Mouse (Mus musculus): ENCODE measurements around the gene Ablim2. TPM values are rescaled to one million over a fixed set of nuclear protein-coding genes. Genes with fewer than 3 reads are reported as not detected.

Gene Ablim2
- polyA plus RNA-seq, 1 experiment from 2014 or later = 1.7 TPM

DNA sequence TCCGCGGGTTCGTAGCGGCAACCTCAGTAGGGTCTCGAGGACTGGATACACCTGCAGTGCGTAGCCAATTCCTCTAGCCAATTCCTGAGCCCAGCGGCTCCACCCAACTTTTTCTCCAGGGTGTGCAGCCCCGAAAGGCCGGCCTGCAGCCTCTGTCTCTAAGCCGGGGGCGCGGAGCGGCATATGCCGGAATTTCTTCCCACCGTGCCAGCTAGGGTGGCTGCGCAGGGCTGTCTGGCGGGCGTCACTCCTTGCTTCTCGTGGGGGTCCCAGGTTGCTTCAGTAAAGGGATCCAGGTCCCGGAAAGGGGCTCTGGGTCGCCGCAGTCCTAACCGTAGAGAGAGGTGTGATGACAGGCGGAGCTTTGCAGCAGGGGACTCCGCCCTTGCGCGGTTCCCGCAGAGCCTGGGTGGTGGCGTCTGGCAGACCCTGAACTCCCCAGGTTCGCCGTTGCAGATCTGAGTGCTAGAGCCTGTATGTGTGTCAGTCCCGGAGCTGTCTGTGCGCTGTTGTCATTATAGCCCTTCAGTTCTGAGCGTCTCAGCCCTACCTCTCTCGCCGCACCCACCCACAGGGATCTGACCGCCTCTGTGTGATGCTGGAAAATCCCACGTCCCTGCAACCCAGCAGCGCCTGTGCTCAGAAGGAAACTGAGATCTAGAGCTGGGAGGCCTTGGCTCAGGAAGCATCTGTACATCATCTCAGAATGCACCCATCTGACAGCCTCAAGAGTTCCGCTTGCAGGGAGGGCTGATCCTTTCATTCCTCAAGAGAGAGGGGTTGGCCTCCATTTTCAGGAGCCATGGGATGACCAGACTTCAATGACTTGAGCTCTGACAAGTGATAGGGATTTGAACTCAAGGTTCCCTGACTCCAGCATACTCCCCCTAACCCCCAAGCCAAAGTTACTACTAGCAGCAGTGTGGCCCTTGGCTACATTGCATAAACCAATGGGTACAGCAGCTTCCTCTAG lies 687 bp downstream of the Ablim2 start:
- peaks cover 27% of the 10 kb centered on the region for H3K4me1 ChIP-seq
- H3K27ac ChIP-seq = peak overlapping the region; percentile 31; the same call in 1 of the 2 replicates
- DNase-seq (ENCODE audit: low spot score) = no peak
- H3K36me3 ChIP-seq = no peaks in the 10 kb centered on the region
- H3K4me3 ChIP-seq = peak overlapping the region; percentile 65
- no peaks in the 10 kb centered on the region for H3K9me3 ChIP-seq
- WGBS = 2% methylated on average over 40 of the region's 40 CpGs
- peaks cover 83% of the 10 kb centered on the region for H3K27me3 ChIP-seq (ENCODE audit: insufficient read depth, poor library complexity, severe bottlenecking)

DNA sequence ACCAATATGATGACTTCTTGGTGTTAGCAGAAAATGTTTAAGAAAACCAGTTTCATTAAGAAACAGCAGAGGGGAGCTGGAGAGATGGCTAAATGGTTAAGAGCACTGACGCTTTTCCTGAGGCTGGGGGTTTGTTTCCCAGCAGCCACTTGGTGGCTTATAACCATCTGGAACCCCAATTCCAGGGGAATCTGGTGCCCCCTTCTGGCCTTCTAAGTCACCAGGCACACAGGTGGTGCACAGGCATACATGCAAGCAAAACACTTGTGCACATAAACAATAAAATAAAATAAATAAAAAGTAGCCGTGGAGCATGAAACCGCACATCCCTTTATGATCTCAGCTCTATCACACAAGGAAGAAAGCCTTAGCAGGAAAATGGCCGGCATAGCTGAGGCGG lies 3.6 kb downstream of the Ablim2 start:
- 67% methylated on average over 5 of the region's 5 CpGs for WGBS
- Histone ChIP-seq H3K27me3 (ENCODE audit: insufficient read depth, poor library complexity, severe bottlenecking) (peaks cover 76% of the 10 kb centered on the region), H3K36me3 (no peaks in the 10 kb centered on the region), H3K4me1 (peaks cover 39% of the 10 kb centered on the region), H3K27ac (no peak overlapping the region), H3K4me3 (no peak overlapping the region), H3K9me3 (no peaks in the 10 kb centered on the region)
- no peak for DNase-seq (ENCODE audit: low spot score)

DNA sequence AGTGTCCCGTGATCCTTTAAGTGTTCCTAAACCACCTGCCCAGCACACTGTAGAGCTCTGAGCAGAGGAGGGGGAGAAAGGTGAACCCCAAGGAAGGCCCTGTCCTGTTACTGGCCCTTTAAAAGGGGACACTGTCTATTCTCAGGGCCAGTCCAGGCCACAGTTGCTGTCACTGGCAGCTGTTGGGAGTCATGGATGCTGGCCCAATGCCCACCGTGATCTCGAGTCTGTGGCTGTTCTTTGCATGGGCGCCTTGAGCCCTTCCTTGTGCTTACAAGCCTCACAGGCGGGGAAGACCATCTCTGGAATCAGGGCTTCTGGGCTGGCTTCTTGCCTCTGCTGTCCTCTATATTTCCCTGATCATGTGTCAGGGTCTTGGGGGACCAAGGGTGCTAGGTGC lies 4.7 kb downstream of the Ablim2 start:
- no peak overlapping the region for H3K4me3 ChIP-seq

DNA sequence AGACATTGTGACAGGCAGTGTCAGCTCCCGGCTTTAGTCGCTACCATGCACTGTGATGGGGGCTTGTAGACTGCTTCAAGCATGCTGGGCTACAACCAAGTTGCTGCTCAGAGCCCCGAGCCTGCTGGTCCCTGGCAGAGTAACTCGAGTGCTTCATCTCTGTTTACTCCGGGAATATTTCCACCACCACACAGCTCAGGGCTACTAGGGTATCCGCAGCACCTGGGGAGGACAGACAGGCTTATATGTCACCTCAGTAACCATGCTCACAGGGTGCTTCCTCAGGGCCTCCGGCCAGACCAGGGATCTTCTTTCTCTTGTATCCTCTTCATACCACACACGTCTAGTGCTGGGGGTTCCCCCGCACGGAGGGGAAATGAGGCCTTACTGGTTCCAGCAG lies 5.2 kb downstream of the Ablim2 start:
- WGBS = 74% methylated on average over 10 of the region's 10 CpGs
- no peak overlapping the region for H3K4me3 ChIP-seq
- no peak overlapping the region for H3K27ac ChIP-seq

More for the DNA sequence above, 4.7 kb downstream of the Ablim2 start:
- H3K9me3 ChIP-seq = no peaks in the 10 kb centered on the region
- H3K27ac ChIP-seq = no peak overlapping the region
- 73% methylated on average over 5 of the region's 5 CpGs for WGBS
- peaks cover 43% of the 10 kb centered on the region for H3K4me1 ChIP-seq
- no peaks in the 10 kb centered on the region for H3K36me3 ChIP-seq
- DNase-seq (ENCODE audit: low spot score) = no peak
- H3K27me3 ChIP-seq (ENCODE audit: insufficient read depth, poor library complexity, severe bottlenecking) = peaks cover 66% of the 10 kb centered on the region

DNA sequence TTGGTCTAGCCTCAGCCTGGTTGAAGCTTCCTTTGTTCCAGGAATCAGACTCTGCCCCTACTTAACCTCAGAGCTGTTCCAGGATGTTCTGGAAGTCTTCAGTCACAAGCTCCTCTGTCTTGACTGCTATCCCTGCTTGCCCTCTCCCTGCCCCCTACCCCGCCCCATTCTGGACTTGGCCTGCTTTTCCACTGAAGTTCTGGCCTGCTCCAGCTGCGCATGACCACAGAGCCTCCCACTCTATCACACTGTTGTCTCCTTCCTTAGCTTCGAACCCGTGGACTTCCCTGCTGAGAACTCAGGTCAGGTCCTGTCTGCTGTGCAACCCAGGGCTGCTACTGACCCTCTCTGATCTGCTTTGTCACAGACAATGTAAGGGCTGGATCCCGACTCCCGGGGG lies 8.2 kb downstream of the Ablim2 start:
- Histone ChIP-seq H3K4me3 (no peak overlapping the region), H3K36me3 (no peaks in the 10 kb centered on the region), H3K9me3 (no peaks in the 10 kb centered on the region), H3K27me3 (ENCODE audit: insufficient read depth, poor library complexity, severe bottlenecking) (peaks cover 36% of the 10 kb centered on the region), H3K4me1 (peaks cover 53% of the 10 kb centered on the region), H3K27ac (no peak overlapping the region)
- WGBS = 75% methylated on average over 6 of the region's 6 CpGs
- DNase-seq (ENCODE audit: low spot score) = no peak

More for the DNA sequence above, 5.2 kb downstream of the Ablim2 start:
- no peaks in the 10 kb centered on the region for H3K36me3 ChIP-seq
- peaks cover 66% of the 10 kb centered on the region for H3K27me3 ChIP-seq (ENCODE audit: insufficient read depth, poor library complexity, severe bottlenecking)
- no peaks in the 10 kb centered on the region for H3K9me3 ChIP-seq
- H3K4me1 ChIP-seq = peaks cover 44% of the 10 kb centered on the region
- no peak for DNase-seq (ENCODE audit: low spot score)

DNA sequence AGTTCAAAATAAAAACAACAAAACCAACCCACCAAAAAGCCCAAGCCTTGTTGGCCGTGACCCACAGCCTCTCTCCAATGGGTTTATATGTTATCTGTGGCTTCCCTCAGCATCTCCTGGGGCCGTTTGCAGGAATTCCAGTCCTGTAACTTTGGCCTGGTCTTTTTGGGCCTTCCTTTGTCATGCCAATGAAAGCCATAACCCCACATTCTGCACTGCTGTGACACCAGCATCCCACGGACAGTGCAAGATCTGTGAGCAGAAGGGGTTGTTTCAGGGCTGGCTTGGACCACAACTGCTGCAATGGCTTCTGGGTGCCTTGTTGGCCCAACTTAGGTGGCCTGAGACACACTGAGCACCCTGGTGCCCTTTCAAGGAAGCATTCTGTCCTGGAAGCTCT lies 10.8 kb downstream of the Ablim2 start:
- Histone ChIP-seq H3K27ac (no peak overlapping the region; the same call in 1 of the 2 replicates), H3K4me3 (no peak overlapping the region)
- 63% methylated on average over 3 of the region's 3 CpGs for WGBS

DNA sequence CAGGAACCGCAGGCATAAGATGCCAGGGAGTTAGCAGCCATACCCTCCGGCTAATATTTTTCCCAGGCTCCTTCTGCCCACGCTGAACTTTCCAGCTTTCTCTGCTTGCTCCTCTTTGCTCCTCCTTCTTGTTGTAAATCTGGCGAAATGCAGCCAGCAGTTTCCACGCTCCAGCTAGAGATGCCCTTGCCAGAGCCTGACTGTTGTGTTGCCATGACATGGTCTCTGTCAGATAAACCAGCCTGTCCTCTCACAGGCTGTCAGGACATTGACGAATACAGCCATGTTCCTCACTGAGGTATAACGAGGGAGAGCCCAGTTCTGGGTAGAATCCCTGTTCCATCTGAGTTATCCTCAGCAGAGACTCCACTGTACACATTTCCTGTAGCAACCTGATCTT lies 11.3 kb downstream of the Ablim2 start:
- peaks cover 72% of the 10 kb centered on the region for H3K4me1 ChIP-seq
- H3K36me3 ChIP-seq = no peaks in the 10 kb centered on the region

More for the DNA sequence above, 10.8 kb downstream of the Ablim2 start:
- DNase-seq (ENCODE audit: low spot score) = no peak
- no peaks in the 10 kb centered on the region for H3K9me3 ChIP-seq
- H3K36me3 ChIP-seq = no peaks in the 10 kb centered on the region
- H3K27me3 ChIP-seq (ENCODE audit: insufficient read depth, poor library complexity, severe bottlenecking) = peaks cover 21% of the 10 kb centered on the region
- peaks cover 67% of the 10 kb centered on the region for H3K4me1 ChIP-seq

DNA sequence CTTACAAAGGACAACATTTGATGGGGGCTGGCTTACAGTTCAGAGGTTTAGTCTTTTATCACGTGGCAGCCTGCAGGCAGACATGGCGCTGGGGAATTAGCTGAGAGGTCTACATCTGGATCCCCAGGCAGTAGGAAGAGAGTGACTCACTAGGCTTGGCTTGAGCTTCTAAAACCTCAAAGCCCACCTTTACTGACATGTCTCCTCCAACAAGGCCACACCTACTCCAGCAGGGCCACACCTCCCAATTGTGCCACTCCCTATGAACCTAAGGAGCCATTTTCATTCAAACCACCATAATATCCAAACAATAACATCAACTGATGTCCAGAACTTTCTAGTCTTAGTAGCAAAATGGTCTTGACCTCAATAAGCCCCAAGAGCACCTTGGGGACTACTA lies 12.6 kb downstream of the Ablim2 start:
- no peak overlapping the region for H3K27ac ChIP-seq
- no peaks in the 10 kb centered on the region for H3K36me3 ChIP-seq
- no peak overlapping the region for H3K4me3 ChIP-seq
- peaks cover 71% of the 10 kb centered on the region for H3K4me1 ChIP-seq
- DNase-seq (ENCODE audit: low spot score) = no peak
- H3K27me3 ChIP-seq (ENCODE audit: insufficient read depth, poor library complexity, severe bottlenecking) = peaks cover 12% of the 10 kb centered on the region
- 90% methylated on average over 2 of the region's 2 CpGs for WGBS
- H3K9me3 ChIP-seq = no peaks in the 10 kb centered on the region

More for the DNA sequence above, 11.3 kb downstream of the Ablim2 start:
- Histone ChIP-seq H3K27ac (no peak overlapping the region; the same call in 1 of the 2 replicates), H3K9me3 (no peaks in the 10 kb centered on the region), H3K4me3 (no peak overlapping the region), H3K27me3 (ENCODE audit: insufficient read depth, poor library complexity, severe bottlenecking) (peaks cover 17% of the 10 kb centered on the region)
- WGBS = 80% methylated on average over 7 of the region's 7 CpGs
- DNase-seq (ENCODE audit: low spot score) = no peak

DNA sequence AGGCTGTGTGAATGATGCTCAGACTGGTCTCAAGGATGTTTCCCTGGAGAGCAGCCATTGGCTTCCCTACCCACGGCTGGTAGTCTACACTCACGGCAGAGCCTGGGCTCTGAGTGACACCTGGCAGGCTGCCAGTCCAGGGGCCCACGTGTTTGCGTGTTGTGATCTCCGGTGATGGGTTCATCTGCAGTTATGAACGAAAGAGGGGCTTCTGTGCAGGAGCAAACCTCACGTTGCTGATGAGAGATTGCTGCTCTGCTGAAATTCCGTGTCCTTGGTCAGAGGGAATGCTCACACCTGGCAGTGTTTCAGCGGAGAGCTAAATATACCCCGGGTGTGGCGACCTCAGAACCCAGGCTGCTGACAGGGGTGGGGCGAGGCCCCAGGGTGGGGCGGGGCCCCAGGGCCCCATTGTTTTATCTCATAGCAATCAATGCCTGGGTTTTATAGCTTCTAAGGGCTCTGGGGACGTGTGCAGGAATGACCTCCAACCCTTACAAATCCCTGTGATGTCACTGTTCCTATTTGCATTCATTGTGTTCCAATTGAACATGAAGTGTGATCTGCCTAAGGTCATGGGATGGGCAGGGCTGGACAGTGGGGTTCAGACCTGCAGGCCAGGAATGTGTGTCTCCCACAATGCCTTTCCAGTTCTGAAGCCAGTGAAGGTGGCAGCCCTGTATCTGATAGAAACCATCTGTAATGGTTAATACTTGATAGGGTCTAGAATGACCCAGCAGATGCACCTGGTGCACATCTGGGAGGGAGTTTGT lies 13.4 kb downstream of the Ablim2 start:
- no peak for DNase-seq (ENCODE audit: low spot score)
- Histone ChIP-seq H3K27me3 (ENCODE audit: insufficient read depth, poor library complexity, severe bottlenecking) (peaks cover 13% of the 10 kb centered on the region), H3K4me1 (peaks cover 62% of the 10 kb centered on the region), H3K9me3 (no peaks in the 10 kb centered on the region), H3K36me3 (no peaks in the 10 kb centered on the region), H3K27ac (peak overlapping the region; percentile 52), H3K4me3 (no peak overlapping the region; the same call in 1 of the 2 replicates)
- WGBS = 55% methylated on average over 14 of the region's 14 CpGs

DNA sequence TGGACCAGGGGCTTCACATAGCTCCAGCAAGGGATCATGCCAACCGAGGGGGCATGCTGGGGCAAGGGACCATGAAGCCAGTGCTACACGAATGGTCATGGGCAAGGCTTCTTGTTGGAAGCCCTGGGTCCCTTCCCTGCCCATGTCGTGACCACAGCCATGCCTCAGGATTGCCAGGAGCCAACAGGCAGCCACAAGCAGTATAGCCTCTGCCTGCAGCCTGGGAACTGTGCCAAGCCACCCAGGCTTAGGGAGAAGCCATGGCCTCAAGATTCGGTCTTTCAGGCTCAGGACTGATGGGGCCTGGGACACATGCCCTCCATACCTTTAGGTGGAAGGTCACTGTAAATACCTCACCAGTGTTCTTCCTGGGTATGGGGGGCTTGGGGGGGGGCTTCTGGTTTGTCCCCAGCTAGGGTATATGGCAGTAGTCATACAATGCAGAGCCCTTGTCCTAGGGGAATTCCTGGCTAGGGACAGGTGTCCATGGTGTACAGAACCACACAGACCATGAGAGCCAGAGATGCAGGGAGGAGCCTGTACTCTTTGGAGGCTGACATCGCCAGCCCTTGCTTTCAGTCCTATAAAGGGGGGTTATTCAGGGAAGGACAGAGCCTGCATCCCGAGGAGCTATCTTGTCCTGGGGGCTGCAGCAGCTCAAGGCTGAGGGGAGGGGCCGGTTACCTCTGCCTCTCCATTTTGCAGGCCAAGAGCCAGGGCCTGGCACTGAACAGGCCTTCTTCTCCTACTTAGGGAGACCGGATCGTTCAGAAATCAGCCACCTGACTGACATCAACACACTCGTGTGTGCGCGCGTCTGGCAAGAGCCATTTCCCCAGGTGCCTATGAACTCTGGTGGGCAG lies 15.8 kb downstream of the Ablim2 start:
- Histone ChIP-seq H3K36me3 (no peaks in the 10 kb centered on the region), H3K27me3 (ENCODE audit: insufficient read depth, poor library complexity, severe bottlenecking) (peaks cover 13% of the 10 kb centered on the region), H3K27ac (peak overlapping the region; percentile 29; the same call in 1 of the 2 replicates)

DNA sequence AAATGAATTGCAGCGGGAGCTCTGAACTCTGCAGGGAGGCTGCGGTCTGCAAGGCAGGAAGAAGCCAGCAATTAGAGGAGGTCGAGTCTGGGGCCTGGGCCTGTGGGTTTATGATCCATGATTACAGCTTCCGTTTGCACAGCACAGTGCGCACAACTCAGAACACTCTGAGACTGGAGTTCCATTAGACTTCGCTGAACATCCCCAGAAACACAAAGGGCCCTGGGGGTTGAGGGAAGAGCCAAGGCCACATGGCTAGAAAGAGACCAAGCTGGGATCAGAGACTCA lies 16.4 kb downstream of the Ablim2 start:
- Histone ChIP-seq H3K27ac (no peak overlapping the region), H3K27me3 (ENCODE audit: insufficient read depth, poor library complexity, severe bottlenecking) (peaks cover 13% of the 10 kb centered on the region), H3K9me3 (no peaks in the 10 kb centered on the region), H3K36me3 (no peaks in the 10 kb centered on the region), H3K4me3 (no peak overlapping the region), H3K4me1 (peaks cover 38% of the 10 kb centered on the region)
- WGBS = 68% methylated on average over 6 of the region's 6 CpGs
- no peak for DNase-seq (ENCODE audit: low spot score)

More for the DNA sequence above, 15.8 kb downstream of the Ablim2 start:
- H3K9me3 ChIP-seq = no peaks in the 10 kb centered on the region
- 75% methylated on average over 13 of the region's 13 CpGs for WGBS
- peaks cover 43% of the 10 kb centered on the region for H3K4me1 ChIP-seq
- DNase-seq (ENCODE audit: low spot score) = no peak
- no peak overlapping the region for H3K4me3 ChIP-seq

DNA sequence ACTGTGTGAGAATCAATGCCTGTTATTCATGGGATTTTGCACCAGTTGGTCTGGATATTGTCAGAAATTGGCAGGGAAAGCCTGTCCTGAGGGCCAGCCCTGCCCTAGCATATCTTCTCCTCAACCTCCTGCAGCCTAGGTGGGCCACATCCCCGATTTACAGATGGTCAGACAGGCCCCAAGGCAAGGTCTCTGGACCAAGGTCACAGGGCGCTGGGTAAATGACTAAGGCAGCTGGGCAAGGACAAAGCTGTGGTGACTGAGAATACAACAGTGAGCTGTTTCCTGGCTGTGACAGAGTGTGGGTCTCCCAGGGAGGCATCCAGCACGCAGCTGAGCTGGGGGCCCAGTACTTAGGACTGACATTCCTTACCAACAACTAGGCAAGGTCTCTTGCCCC lies 23.4 kb downstream of the Ablim2 start:
- 74% methylated on average over 3 of the region's 3 CpGs for WGBS
- H3K27me3 ChIP-seq (ENCODE audit: insufficient read depth, poor library complexity, severe bottlenecking) = peaks cover 4% of the 10 kb centered on the region; the same call in 1 of the 2 replicates
- no peaks in the 10 kb centered on the region for H3K9me3 ChIP-seq
- H3K4me1 ChIP-seq = peaks cover 16% of the 10 kb centered on the region
- H3K4me3 ChIP-seq = no peak overlapping the region
- H3K27ac ChIP-seq = peak overlapping the region; percentile 39; the same call in 1 of the 2 replicates
- DNase-seq (ENCODE audit: low spot score) = no peak
- no peaks in the 10 kb centered on the region for H3K36me3 ChIP-seq
